In the genomic region with DNA sequence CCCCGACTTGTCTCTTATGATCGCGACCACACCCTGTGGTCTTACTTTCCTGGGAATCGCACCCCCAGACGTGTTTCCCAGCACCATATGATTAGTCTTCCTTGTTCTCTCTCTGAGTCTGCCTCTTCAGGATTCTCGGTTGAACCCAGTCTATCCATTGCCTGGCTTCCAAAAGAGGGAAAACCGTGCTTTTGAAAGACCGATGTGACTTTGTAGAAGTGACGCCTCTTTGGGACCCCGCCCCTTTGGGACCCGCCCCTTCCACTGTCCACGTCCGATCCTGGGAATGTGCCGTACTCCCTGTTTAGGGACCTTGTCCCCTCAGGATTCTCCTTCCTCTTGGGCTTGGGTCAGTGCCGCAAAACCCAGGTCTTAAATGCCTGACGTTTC, we compare ENCODE assay signal across 1 mouse cellular context.
TF ChIP-seq lines count a peak whose summit lies in the region.

No protein-coding gene starts in this region.

TF ChIP-seq in MEL, 35 proteins besides CTCF, POLR2A, EP300 and RAD21:
- no peak for TF ChIP-seq ZMIZ1 (IDR thresholded peaks at IDR 0.05; ENCODE audit: low read depth, low read length)
- peak; percentile 51; the same call in 1 of the 2 replicates for TF ChIP-seq MXI1 (IDR thresholded peaks at IDR 0.05; ENCODE audit: low read depth, low read length)
- TF ChIP-seq CHD2 (IDR thresholded peaks at IDR 0.05; ENCODE audit: low read length), result no peak
- TF ChIP-seq MAZ (IDR thresholded peaks at IDR 0.05; ENCODE audit: low read depth, low read length), result no peak
- TF ChIP-seq GABPA (IDR thresholded peaks at IDR 0.05; ENCODE audit: low read depth, low read length), result no peak
- peak; percentile 81; the same call in 1 of the 2 replicates for TF ChIP-seq SIN3A (IDR thresholded peaks at IDR 0.05; ENCODE audit: low read length)
- peak; percentile 74 for TF ChIP-seq CHD1 (IDR thresholded peaks at IDR 0.05; ENCODE audit: low read depth, low read length)
- no peak for TF ChIP-seq MYC (IDR thresholded peaks at IDR 0.05; ENCODE audit: low read depth, low read length)
- TF ChIP-seq GATA1 (IDR thresholded peaks at IDR 0.05; ENCODE audit: low read depth, low read length), result no peak
- TF ChIP-seq TAL1 (IDR thresholded peaks at IDR 0.05; ENCODE audit: low read length), result no peak
- TF ChIP-seq POLR2AphosphoS5 (IDR thresholded peaks at IDR 0.05; ENCODE audit: borderline replicate concordance, low read depth, low read length), result no peak
- no peak for TF ChIP-seq UBTF (IDR thresholded peaks at IDR 0.05; ENCODE audit: borderline replicate concordance, insufficient read depth, low read depth, low read length)
- TF ChIP-seq BHLHE40 (IDR thresholded peaks at IDR 0.05; ENCODE audit: borderline replicate concordance, low read depth, low read length), result no peak
- TF ChIP-seq MEF2A (IDR thresholded peaks at IDR 0.05; ENCODE audit: extremely low read depth, insufficient replicate concordance, low read depth, low read length, poor library complexity, severe bottlenecking), result no peak
- TF ChIP-seq USF2 (IDR thresholded peaks at IDR 0.05; ENCODE audit: borderline replicate concordance in 1 of 2, insufficient read depth in 1 of 2, low read depth in 1 of 2, low read length in 2 of 2), result no peak
- no peak for TF ChIP-seq E2F4 (IDR thresholded peaks at IDR 0.05; ENCODE audit: borderline replicate concordance, low read depth, low read length)
- TF ChIP-seq ZNF384 (IDR thresholded peaks at IDR 0.05; ENCODE audit: low read depth, low read length), result no peak
- TF ChIP-seq TBP (IDR thresholded peaks at IDR 0.05; ENCODE audit: low read depth, low read length), result peak; percentile 46
- peak; percentile 9; the same call in 1 of the 2 replicates for TF ChIP-seq NELFE (IDR thresholded peaks at IDR 0.05; ENCODE audit: low read depth, low read length)
TF ChIP-seq in MEL: peak in this region for 5.
